Mouse (Mus musculus) megakaryocyte, embryonic 14.5 days (primary cell): ENCODE data around the gene Tmc3. TPM values are rescaled to one million over a fixed set of nuclear protein-coding genes. Genes with fewer than 3 reads are reported as not detected.

Experiments used
- H3K27me3 ChIP-seq: replicated peaks from 2 replicates; pipeline ENCODE3; 2012; ENCODE audit warnings: inconsistent platforms
- H3K36me3 ChIP-seq: replicated peaks from 2 replicates; pipeline ENCODE3; 2012; ENCODE audit warnings: low read length, inconsistent platforms, mixed read lengths
- H3K4me1 ChIP-seq: 2 replicates; pipeline ENCODE4 v1.6.1; 2012; ENCODE audit warnings: inconsistent platforms
- H3K4me3 ChIP-seq: replicated peaks from 2 replicates; pipeline ENCODE3; 2012; ENCODE audit warnings: moderate library complexity, mild to moderate bottlenecking, inconsistent platforms
- H3K9me3 ChIP-seq: 2 replicates; pipeline ENCODE4 v1.6.1; 2012; ENCODE audit warnings: inconsistent platforms
- FLI1 ChIP-seq: IDR thresholded peaks from 2 replicates; pipeline ENCODE4 v1.6.1; 2012; ENCODE audit warnings: low read length, inconsistent platforms, mixed read lengths
- GATA1 ChIP-seq: IDR thresholded peaks from 3 replicates; pipeline ENCODE4 v1.6.1; 2012; ENCODE audit warnings: mixed read lengths, low read length, inconsistent platforms, borderline replicate concordance
- polyA plus RNA-seq: library from polyadenylated mRNA; stranded (reverse); fragments of >175 nt; gene quantifications from 2 replicates; pipeline ENCODE4 v1.2.3, GENCODE M21; 2012; ENCODE audit warnings: low replicate concordance; ENCODE audit not compliant: insufficient read depth

The Tmc3 gene
- polyA plus RNA-seq, 1 experiment = 0.15 TPM

DNA sequence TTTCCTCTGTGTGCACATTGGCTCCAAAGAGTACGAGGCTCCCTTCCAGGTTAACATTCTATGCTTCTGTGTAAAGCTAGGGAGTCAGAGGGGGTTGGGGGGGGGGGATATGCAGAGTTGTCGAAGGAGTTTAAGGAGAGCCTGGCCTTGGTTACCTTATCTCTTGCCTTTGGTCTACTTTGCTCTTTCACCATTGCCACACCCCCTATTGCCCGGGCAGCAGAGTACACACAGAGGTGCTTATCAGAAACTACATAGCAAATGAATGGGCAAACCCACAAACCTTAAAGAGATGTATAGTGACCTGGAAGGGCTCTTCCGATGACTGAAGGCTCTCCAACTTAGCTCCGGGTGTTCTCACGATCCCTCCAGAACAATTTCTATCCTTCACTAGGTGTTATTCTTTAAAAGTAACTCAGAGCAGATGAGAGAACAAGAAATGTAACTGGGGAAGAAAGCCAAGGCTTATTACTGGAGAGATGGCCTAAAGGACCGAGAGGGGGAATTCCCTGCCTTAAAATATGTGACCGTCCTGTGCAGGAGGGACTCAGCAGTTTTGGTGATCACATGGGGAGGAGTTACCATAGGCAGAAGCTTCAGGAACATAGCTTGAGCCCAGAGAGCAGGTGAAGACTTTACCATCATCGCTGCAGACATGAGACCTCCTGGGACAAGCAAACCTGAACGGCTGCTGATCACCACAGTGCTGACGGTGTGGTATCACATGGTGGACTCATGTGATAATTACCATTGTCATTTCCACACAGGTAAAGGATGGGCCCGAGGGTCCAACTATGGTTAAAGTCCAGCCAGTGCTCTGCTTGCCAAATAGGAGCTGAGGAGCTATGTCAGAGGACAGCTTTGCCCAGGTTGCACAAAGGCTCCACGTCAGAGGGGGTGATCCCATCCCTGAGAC, 14.5 kb downstream of the Tmc3 start:
- TF ChIP-seq FLI1 (no peak), GATA1 (no peak)
- Histone ChIP-seq H3K4me1 (no peaks in the 10 kb centered on the region), H3K4me3 (no peak overlapping the region), H3K9me3 (peaks cover 9% of the 10 kb centered on the region; the same call in 1 of the 2 replicates), H3K36me3 (no peaks in the 10 kb centered on the region), H3K27me3 (peaks cover 5% of the 10 kb centered on the region)

DNA sequence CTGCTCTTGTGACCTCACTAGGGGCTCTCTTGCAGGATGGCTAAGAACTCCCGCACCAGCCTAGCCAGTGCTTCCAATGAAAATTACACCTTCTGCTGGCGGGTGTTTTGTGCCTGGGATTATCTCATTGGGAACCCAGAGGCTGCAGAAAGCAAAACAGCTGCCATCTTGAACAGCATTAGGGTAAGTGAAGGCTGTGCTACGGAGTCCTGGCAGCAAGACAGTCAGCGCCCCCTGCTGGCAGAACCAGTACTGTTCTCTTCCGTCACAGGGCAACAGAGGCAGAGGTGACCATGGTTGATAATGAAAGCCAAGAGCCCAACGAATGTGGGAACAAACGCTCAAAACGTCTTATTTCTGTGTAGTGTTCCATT, 15.2 kb downstream of the Tmc3 start:
- H3K27me3 ChIP-seq = peaks cover 5% of the 10 kb centered on the region
- TF ChIP-seq FLI1 (no peak), GATA1 (no peak)
- H3K4me3 ChIP-seq = no peak overlapping the region
- no peaks in the 10 kb centered on the region for H3K4me1 ChIP-seq
- peaks cover 9% of the 10 kb centered on the region; the same call in 1 of the 2 replicates for H3K9me3 ChIP-seq
- no peaks in the 10 kb centered on the region for H3K36me3 ChIP-seq

DNA sequence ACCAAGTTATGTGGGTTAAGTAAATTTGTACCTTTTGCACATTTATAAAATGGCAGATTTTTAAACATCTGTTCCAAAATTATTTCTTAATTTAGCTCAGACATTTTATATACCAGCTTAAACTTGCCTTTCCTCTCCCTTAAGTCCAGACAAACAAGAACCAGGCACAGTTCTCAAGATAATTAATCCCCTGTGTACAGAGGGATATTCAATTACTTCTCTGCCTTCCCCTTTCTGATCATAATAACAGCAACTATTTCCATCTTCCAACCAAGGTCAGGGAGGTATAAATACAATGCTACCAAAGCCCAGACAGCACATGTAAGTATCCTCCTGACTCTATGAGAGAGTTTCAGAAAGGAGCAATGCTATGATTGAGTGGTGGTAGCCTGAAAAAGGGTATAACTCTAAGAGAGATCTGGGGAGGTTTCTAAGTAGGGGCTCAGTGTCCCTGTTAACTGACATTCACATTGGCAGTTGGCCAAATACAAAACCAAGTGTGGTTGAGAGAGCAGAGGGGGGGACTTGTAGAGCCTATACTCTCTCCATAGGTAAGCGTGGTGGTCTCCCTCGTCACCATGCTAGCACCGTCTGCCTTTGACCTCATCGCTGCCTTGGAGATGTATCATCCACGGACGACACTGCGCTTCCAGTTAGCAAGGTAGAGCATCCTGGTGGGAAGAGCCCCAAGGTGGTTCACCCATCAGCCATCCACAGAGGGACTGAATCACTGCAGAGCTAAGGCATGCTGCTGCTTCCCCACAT, 19.6 kb downstream of the Tmc3 start:
- TF ChIP-seq FLI1 (no peak), GATA1 (no peak)
- Histone ChIP-seq H3K9me3 (no peaks in the 10 kb centered on the region), H3K4me1 (no peaks in the 10 kb centered on the region), H3K27me3 (peaks cover 10% of the 10 kb centered on the region), H3K36me3 (no peaks in the 10 kb centered on the region), H3K4me3 (no peak overlapping the region)

DNA sequence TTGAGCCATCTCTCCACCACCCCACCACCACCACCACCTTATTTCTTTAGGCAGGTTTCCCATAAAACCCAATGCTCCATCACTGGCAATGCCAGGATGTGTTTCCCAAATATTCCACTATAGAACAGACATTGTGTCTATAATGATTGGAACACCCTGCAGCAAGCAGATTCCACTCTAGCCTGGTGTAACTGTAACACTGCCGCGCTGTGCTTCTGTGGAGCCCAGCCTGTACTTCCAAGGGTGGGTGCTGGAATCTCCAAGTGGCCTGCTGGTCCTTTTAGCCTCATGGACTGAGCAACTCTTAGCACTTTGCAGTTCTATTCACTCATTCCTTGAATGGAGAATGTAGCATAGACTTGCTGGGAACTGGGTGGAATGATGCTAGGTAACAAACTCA, 22.1 kb downstream of the Tmc3 start:
- no peak overlapping the region for H3K4me3 ChIP-seq
- peaks cover 14% of the 10 kb centered on the region for H3K27me3 ChIP-seq
- H3K9me3 ChIP-seq = 0 out of 2 replicates have a peak, but pooled peaks cover 4% of the 10 kb centered on the region
- H3K4me1 ChIP-seq = no peaks in the 10 kb centered on the region
- no peaks in the 10 kb centered on the region for H3K36me3 ChIP-seq
- TF ChIP-seq GATA1 (no peak), FLI1 (no peak)

DNA sequence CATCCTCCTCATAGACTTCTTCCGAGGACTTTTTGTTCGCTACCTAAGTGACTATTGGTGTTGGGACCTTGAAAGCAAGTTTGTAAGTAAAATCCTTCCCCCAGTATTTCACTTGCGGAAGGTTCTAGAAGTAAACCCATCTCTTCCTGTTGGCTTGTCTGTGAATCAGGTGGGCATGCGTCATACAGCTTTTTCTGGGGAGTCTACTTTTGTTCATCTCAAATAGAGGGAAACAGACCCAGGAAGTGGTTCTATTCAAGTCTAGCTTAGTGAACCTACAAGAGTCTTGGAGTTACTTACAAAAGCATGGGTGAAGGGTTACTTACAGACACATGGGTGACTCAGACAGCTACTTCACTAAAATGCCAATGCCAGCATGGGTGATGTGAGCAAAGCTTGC, 25.2 kb downstream of the Tmc3 start:
- TF ChIP-seq GATA1 (no peak), FLI1 (no peak)
- no peak overlapping the region for H3K4me3 ChIP-seq
- H3K4me1 ChIP-seq = no peaks in the 10 kb centered on the region
- 0 out of 2 replicates have a peak, but pooled peaks cover 4% of the 10 kb centered on the region for H3K9me3 ChIP-seq
- peaks cover 10% of the 10 kb centered on the region for H3K27me3 ChIP-seq
- H3K36me3 ChIP-seq = no peaks in the 10 kb centered on the region

DNA sequence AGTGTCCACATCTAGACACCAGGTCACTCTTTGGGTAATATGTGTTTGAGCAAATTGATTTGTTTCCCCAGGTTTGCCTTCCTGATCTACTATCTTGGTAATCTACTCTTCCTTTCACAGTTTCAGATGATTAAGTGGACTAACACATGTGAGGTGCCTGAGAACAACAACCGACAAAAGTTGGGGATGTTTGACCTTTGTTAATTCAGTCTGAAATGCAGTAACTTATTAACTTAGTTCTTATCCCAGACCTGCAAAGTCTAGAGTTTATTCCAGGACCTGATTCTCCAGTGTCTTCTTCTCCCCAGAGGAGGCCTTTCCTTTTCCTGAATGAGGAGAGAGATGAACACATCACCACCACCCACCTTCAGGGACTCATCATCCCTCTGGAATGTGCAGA, 27.2 kb downstream of the Tmc3 start:
- Histone ChIP-seq H3K4me1 (no peaks in the 10 kb centered on the region), H3K27me3 (peaks cover 8% of the 10 kb centered on the region), H3K4me3 (no peak overlapping the region), H3K9me3 (0 out of 2 replicates have a peak, but pooled peaks cover 4% of the 10 kb centered on the region), H3K36me3 (no peaks in the 10 kb centered on the region)
- no peak for TF ChIP-seq GATA1
- no peak for TF ChIP-seq FLI1

DNA sequence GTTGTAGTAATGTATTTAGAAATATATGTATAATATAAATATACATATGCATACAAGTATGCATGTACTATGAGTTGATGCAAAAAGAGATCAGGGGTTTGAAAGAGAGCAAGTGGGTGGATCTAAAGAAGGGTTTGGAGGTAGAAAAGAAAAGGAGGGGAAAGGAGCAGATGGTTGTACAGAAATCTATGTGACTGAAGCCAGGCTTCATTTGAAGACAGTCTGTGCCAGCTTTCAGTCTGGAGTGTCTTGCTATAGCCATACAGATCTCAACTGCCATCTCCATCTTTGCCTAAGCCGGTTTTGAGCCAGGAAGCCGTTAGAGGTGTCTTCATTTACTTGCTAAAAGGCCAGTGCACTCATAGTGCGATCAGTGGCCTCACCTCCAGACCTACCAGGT, 30.5 kb downstream of the Tmc3 start:
- Histone ChIP-seq H3K9me3 (0 out of 2 replicates have a peak, but pooled peaks cover 2% of the 10 kb centered on the region), H3K27me3 (peaks cover 4% of the 10 kb centered on the region), H3K36me3 (no peaks in the 10 kb centered on the region), H3K4me3 (no peak overlapping the region), H3K4me1 (no peaks in the 10 kb centered on the region)
- TF ChIP-seq GATA1 = no peak
- no peak for TF ChIP-seq FLI1

DNA sequence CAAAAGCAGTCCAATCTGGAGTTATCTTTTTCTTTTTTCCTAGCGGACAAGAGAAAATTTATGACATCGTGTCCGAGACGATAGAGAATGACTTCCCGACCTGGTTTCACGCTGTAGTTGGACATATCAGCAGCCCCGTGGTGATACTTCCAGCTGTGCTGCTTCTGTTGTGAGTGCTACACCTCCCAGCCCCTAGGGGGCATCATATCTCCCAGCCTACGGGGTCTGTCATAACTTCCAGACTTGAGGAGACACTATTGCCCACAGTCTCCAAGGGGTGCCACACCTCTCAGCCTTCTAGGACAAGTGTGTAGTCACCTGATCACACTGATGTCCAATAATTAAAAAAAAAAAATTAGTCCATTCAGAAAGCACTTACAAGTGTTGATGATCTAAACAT, 31.1 kb downstream of the Tmc3 start:
- H3K27me3 ChIP-seq = peaks cover 4% of the 10 kb centered on the region
- TF ChIP-seq GATA1 (no peak), FLI1 (no peak)
- H3K4me1 ChIP-seq = no peaks in the 10 kb centered on the region
- no peak overlapping the region for H3K4me3 ChIP-seq
- H3K36me3 ChIP-seq = no peaks in the 10 kb centered on the region
- no peaks in the 10 kb centered on the region for H3K9me3 ChIP-seq

DNA sequence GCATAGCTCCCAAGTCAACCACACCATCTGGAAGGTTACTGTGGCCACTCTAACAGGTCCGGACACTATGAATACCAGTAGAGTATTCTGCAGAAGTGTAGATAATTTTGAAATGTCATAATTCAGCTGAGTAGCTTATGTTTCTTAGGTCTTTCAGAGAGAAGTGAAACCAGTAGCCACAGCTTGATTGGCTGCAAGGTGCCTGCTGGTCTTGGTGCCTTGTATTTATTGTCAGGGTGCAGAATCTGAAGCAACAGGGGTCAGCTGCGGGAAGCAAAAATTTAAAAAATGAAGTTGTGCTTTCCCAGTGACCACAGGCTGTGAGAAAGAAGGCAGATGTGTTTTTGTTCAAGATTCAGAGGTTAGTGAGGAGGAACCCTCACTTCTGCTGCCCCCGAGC, 31.5 kb downstream of the Tmc3 start:
- Histone ChIP-seq H3K36me3 (no peaks in the 10 kb centered on the region), H3K9me3 (no peaks in the 10 kb centered on the region), H3K4me1 (no peaks in the 10 kb centered on the region), H3K27me3 (peaks cover 2% of the 10 kb centered on the region), H3K4me3 (no peak overlapping the region)
- no peak for TF ChIP-seq GATA1
- TF ChIP-seq FLI1 = no peak

DNA sequence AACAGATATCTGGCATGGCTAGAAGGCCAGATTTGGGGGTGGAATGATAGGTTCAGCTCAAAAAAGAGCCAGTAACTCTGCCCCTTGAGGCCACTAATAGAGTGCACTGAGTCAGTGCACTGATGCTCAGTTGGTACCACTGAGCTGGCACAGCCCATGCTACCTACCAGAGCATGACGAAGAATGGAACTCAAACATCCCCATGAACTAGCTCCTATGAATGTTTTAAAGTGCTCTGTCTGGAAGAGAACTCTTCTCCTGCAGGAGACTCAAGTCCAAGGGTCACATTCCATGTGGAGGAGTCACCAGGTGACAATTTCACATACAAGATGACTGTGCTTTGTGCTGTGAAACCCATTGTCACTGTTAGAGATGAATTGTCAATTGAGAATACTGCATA, 34.0 kb downstream of the Tmc3 start:
- no peak for TF ChIP-seq GATA1
- TF ChIP-seq FLI1 = no peak
- Histone ChIP-seq H3K9me3 (no peaks in the 10 kb centered on the region), H3K36me3 (no peaks in the 10 kb centered on the region), H3K4me1 (no peaks in the 10 kb centered on the region), H3K27me3 (peaks cover 5% of the 10 kb centered on the region), H3K4me3 (no peak overlapping the region)
